Mouse (Mus musculus) liver, adult 2 months (tissue): Measurements from ENCODE around the gene Dgkb. TPM values are rescaled to one million over a fixed set of nuclear protein-coding genes. Genes with fewer than 3 reads are reported as not detected.
A peak's percentile ranks its signal among the peaks of the same experiment; 100 is the strongest.

Experiments
- DNase-seq: peaks from one replicate; pipeline ENCODE4 v3.0.0-alpha.2; 2011; ENCODE audit warnings: low read depth, low spot score; ENCODE audit errors: extremely low read depth
- H3K27ac ChIP-seq: fragments of 200-500 bp; replicated peaks from 2 replicates; pipeline ENCODE4 v1.5.1; 2012; ENCODE audit warnings: low read depth, mild to moderate bottlenecking, control low read depth, inconsistent platforms, low read length; ENCODE audit not compliant: insufficient read depth
- H3K27me3 ChIP-seq: fragments of 200-500 bp; 2 replicates; pipeline ENCODE4 v1.6.1; 2012; ENCODE audit warnings: mild to moderate bottlenecking, moderate library complexity, low read length, inconsistent platforms; ENCODE audit not compliant: control insufficient read depth, insufficient read depth
- H3K36me3 ChIP-seq: fragments of 200-500 bp; 2 replicates; pipeline ENCODE4 v1.6.1; 2012; ENCODE audit warnings: low read length, inconsistent platforms; ENCODE audit not compliant: control insufficient read depth, insufficient read depth
- H3K4me1 ChIP-seq: fragments of 200-500 bp; 2 replicates; pipeline ENCODE4 v1.6.1; 2011; ENCODE audit warnings: low read length; ENCODE audit not compliant: control insufficient read depth, insufficient read depth
- H3K4me3 ChIP-seq: fragments of 200-500 bp; 2 replicates; pipeline ENCODE4 v1.5.1; 2011; ENCODE audit warnings: low read depth, mild to moderate bottlenecking, control low read depth, low read length, moderate library complexity; ENCODE audit not compliant: insufficient read depth
- H3K79me2 ChIP-seq: fragments of 200-500 bp; 2 replicates; pipeline ENCODE4 v1.6.1; 2012; ENCODE audit warnings: inconsistent platforms, mild to moderate bottlenecking, low read length, moderate library complexity; ENCODE audit not compliant: control insufficient read depth, insufficient read depth
- H3K9ac ChIP-seq: fragments of 200-500 bp; 2 replicates; pipeline ENCODE4 v1.6.1; 2012; ENCODE audit warnings: low read depth, mild to moderate bottlenecking, control low read depth, inconsistent platforms, low read length
- CTCF ChIP-seq: fragments of 200-500 bp; IDR thresholded peaks from 2 replicates; pipeline ENCODE4 v1.5.1; 2011; ENCODE audit warnings: low read depth, low read length, control low read depth
- POLR2A ChIP-seq: fragments of 200-500 bp; IDR thresholded peaks from 2 replicates; pipeline ENCODE4 v1.6.1; 2011; ENCODE audit warnings: low read length, control low read depth; ENCODE audit not compliant: insufficient read depth; ENCODE audit errors: extremely low read depth
- WGBS: fragments of 180-500 bp; shearing (Covaris S2); methylation state at CpG from one replicate; pipeline ENCODE4 v1.1.7; 2018; 5-methylcytosine and 5-hydroxymethylcytosine counted together
- polyA plus RNA-seq: library from polyadenylated mRNA; depleted of rRNA; stranded (reverse); fragments of >200 nt; gene quantifications from 2 replicates; pipeline ENCODE4 v1.2.3, GENCODE M21; 2012; rRNA removed
- total RNA-seq: library from RNA; depleted of rRNA; stranded (reverse); fragments of >200 nt; gene quantifications from 2 replicates; pipeline ENCODE4 v1.2.3, GENCODE M21; 2014; rRNA removed

Gene Dgkb
- total RNA-seq (under 0.01 and 0.07 TPM in 2 replicates), polyA plus RNA-seq (0.04 TPM in 1 of 2 replicates, not detected in the other)

DNA sequence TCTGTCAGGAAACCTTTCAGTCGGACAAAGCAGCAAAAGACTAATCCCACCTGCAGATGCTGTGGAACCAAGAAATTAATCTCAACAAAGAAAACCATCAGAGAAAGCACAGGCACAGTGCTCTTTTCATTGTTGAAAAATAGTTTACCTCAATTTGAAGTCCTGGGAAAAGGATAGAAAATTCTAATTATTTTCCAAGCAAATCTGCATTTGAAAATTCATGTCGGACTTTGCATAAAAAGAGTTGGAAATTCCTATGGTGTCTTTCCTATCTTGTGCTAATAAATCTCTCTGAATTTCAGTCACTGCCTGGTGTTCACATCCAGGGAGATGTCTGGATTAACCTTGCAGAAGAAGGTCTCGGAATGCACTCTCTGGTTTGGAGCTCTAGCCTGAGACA lies at the start of gene Dgkb:
Gene Dgkb (plus strand): TSS at position 301 of the 400 bp plus-strand sequence.
- no peak for DNase-seq
- Histone ChIP-seq H3K27me3 (no peaks in the 10 kb centered on the region), H3K27ac (no peak within 1 kb of the TSS), H3K9ac (no peak within 1 kb of the TSS), H3K79me2 (no peaks in the 10 kb centered on the region), H3K36me3 (no peaks in the 10 kb centered on the region), H3K4me1 (no peaks in the 10 kb centered on the region), H3K4me3 (no peak within 1 kb of the TSS)
- TF ChIP-seq CTCF (no peak), POLR2A (no peak)
- 65% methylated on average over 3 of the region's 3 CpGs for WGBS

GRCm38 (mm10) chr12:37769844-37770243 lies 47.7 kb upstream of the Dgkb start:
- no peak overlapping the region for H3K9ac ChIP-seq
- no peak for TF ChIP-seq CTCF
- no peak for TF ChIP-seq POLR2A
- no peaks in the 10 kb centered on the region for H3K4me1 ChIP-seq
- no peak overlapping the region for H3K4me3 ChIP-seq
- no peaks in the 10 kb centered on the region for H3K27me3 ChIP-seq
- H3K27ac ChIP-seq: no peak overlapping the region
- H3K36me3 ChIP-seq: no peaks in the 10 kb centered on the region
- DNase-seq: no peak
- H3K79me2 ChIP-seq: no peaks in the 10 kb centered on the region
- WGBS: 64% methylated on average over 1 of the region's 1 CpGs

DNA sequence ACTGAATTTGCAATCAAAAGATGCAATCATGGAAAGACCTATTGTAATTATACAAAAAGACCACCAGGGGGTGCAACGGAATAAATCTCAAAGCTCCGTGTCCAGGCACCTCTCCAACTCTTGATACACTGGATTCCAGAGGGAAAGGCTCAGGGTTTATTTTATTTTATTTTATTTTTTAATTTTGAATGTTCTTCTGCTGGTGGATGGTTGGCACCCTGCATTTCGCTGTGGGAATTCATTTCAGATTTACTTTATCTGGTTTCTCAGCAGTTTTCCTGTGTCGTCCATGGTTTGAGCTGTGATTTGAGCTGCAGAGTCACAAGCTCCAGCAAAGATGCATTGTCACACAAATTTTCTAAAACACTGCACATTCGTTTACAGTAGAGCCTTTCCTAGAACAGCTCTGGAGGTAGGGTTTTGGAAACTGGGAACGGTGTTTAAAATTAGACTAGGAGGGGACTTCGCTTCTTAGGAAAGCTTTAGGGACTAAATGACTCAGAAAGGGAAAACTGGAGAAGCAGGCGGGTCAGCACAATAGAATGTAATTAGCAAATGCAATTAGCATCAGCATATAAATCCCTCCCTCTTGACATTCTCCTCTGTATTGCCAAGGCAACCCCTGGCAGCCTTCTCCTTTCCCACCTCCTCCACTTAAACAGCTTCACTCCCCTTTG lies 43.7 kb upstream of the Dgkb start:
- WGBS: 25% methylated on average over 8 of the region's 8 CpGs
- no peak overlapping the region for H3K4me3 ChIP-seq
- no peak overlapping the region for H3K9ac ChIP-seq
- TF ChIP-seq POLR2A: no peak
- TF ChIP-seq CTCF: 0 out of 2 replicates have a peak, but pooled peaks have one; percentile 4
- H3K27ac ChIP-seq: no peak overlapping the region
- H3K4me1 ChIP-seq: no peaks in the 10 kb centered on the region
- H3K27me3 ChIP-seq: no peaks in the 10 kb centered on the region
- no peaks in the 10 kb centered on the region for H3K36me3 ChIP-seq
- peak; percentile 28 for DNase-seq
- H3K79me2 ChIP-seq: no peaks in the 10 kb centered on the region

- no peak overlapping the region for H3K4me3 ChIP-seq
- H3K27ac ChIP-seq: no peak overlapping the region
- H3K4me1 ChIP-seq: no peaks in the 10 kb centered on the region
- H3K27me3 ChIP-seq: no peaks in the 10 kb centered on the region
- H3K9ac ChIP-seq: no peak overlapping the region
- WGBS: 27% methylated on average over 2 of the region's 2 CpGs
- H3K79me2 ChIP-seq: no peaks in the 10 kb centered on the region
- DNase-seq: no peak
- TF ChIP-seq CTCF (no peak), POLR2A (no peak)
- H3K36me3 ChIP-seq: no peaks in the 10 kb centered on the region
Observed at GRCm38 (mm10) chr12:37774591-37774990, 42.9 kb upstream of the Dgkb start.

- TF ChIP-seq POLR2A: no peak
- TF ChIP-seq CTCF: no peak
- H3K9ac ChIP-seq: no peak overlapping the region
- H3K4me3 ChIP-seq: no peak overlapping the region
- no peaks in the 10 kb centered on the region for H3K4me1 ChIP-seq
- H3K27ac ChIP-seq: no peak overlapping the region
- no peaks in the 10 kb centered on the region for H3K36me3 ChIP-seq
- no peaks in the 10 kb centered on the region for H3K27me3 ChIP-seq
- WGBS: 84% methylated on average over 4 of the region's 4 CpGs
- DNase-seq: no peak
- H3K79me2 ChIP-seq: no peaks in the 10 kb centered on the region
Observed at GRCm38 (mm10) chr12:37796265-37796928, 21.1 kb upstream of the Dgkb start.

- no peaks in the 10 kb centered on the region for H3K36me3 ChIP-seq
- H3K4me1 ChIP-seq: no peaks in the 10 kb centered on the region
- no peak for DNase-seq
- H3K9ac ChIP-seq: no peak overlapping the region
- no peaks in the 10 kb centered on the region for H3K27me3 ChIP-seq
- no peak overlapping the region for H3K4me3 ChIP-seq
- H3K79me2 ChIP-seq: no peaks in the 10 kb centered on the region
- H3K27ac ChIP-seq: no peak overlapping the region
- WGBS: 73% methylated on average over 3 of the region's 3 CpGs
- no peak for TF ChIP-seq CTCF
Observed at GRCm38 (mm10) chr12:37814122-37814521, 3.4 kb upstream of the Dgkb start.
